Mouse (Mus musculus) adrenal gland, adult 2 months (tissue): ENCODE results near the gene Hsd17b3. TPM values are rescaled to one million over a fixed set of nuclear protein-coding genes. Genes with fewer than 3 reads are reported as not detected.

Experiments used
- DNase-seq: peaks from one replicate; pipeline ENCODE4 v3.0.0; 2021
- long read RNA-seq: library from polyadenylated mRNA; stranded (forward); transcript quantifications from one replicate; pipeline ENCODE4 v2.0.0, GENCODE M21; 2021
- polyA plus RNA-seq: library from polyadenylated mRNA; depleted of rRNA; stranded (reverse); fragments of >200 nt; gene quantifications from 2 replicates; pipeline ENCODE4 v1.2.3, GENCODE M21; 2012; rRNA removed
- total RNA-seq, 2 experiments: library from RNA; stranded (reverse); gene quantifications; 2 replicates each; pipeline ENCODE4 v1.2.3; 2021

Hsd17b3 gene
- total RNA-seq (1 to 10 TPM in 1 of 2 experiments, under 1 TPM in 1; 0.63 to 2.0 TPM), polyA plus RNA-seq (not detected in 2 replicates)
- long read RNA-seq, partial matches to known transcripts = 0 of 1 reads
- long read RNA-seq, other reads (novel, unspliced or antisense) = 1 of 1 reads

- DNase-seq = no peak
Measured at GRCm38 (mm10) chr13:64089130-64089529, at the start of gene Hsd17b3. Gene Hsd17b3 (minus strand): TSS chr13:64089230.

- peak; percentile 80 for DNase-seq
Measured at GRCm38 (mm10) chr13:64129616-64130375, 40.8 kb upstream of the Hsd17b3 start.

DNA sequence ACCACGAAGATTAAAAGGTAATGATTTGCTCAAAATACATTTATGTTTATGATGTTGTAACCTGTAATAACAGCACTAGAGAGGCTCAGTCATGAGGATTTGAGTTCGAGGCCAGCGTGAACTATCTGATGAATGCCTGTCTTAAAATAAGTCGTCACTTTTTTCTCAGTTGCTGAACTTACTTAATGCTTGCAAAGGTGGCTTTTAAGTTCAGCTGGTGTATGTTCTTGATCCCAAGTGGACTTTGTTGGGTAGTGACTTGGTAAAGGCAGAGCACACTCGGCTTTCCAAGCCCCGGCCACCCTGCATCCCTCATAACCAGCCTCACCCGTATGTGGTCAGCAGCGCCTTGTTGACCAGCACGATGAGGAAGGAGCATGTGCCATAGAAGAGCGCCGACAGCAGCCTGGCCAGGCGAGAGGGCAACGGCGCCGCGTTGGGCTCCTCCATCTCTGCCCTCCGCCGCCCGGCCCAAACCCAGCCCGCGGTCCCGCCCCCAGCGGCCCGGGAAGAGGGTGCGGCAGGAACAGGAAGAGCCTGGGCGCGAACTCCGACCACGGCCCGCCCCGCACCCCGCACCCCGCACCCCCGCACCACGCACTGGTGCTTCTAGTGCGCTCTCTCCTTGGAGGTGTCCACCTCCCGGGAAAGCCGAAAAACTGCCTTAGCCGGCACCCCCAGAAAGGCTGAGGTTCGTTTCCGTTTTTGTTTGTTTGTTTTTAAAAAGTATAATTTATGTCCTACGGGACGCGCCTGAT is 40.0 kb upstream of the Hsd17b3 start, which contains the start of gene Slc35d2:
Gene Slc35d2 (minus strand): TSS at position 511 of the 758 bp plus-strand sequence.
- DNase-seq = peak; percentile 88

- DNase-seq = no peak
Measured at GRCm38 (mm10) chr13:64126316-64126715, 37.3 kb upstream of the Hsd17b3 start.

GRCm38 (mm10) chr13:64124886-64125285 is 35.9 kb upstream of the Hsd17b3 start:
- no peak for DNase-seq

DNA sequence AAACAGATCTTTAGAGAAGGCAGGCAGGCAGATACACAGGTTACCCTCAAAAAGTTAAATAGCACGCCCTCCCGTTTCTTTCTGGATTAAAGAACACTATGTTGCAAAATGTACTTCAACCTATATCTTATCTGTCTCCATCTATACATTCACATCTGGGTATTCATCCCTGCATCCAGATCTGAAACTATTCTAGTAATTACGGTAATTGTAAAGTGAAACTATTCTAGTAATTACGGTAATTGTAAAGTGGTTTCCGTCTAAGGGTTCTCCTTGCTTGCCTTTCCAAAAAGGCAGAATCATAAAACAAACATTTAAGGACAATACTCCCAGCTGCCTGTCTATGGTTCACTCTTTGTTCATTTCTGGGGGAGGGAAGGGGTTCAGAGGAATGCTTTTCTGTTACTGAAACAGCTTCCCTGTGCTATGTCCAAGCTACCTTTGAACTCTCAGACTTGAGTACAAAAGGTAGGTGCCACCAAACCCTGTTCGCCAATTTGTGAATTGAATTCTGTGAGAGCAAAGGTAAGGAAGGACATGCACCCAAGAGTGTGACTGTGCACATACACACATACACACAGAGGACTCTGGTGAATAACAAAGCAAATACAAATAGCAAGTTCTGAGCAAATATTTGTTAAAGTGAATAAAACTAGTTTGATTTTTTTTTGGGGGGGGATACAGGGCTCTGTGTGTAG is 34.6 kb upstream of the Hsd17b3 start:
- no peak for DNase-seq

DNA sequence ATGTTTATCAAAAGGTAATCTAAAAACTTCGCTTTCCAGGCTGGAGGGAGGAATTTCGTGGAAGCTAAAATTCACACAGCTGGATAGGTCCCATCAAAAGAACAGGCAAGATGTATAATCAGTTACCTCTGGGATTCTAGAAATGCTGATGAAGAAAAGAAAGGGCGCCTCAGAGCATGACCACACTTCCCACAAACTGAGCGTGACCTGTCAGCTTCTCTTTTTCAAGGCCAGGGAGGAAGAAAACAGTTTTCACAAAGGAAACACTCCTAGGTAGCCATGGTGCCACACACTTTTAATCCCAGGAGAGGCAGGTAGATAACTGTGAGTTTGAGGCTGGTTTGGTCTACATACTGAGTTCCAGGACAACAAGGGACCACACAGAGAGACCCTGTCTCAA is 31.7 kb upstream of the Hsd17b3 start:
- no peak for DNase-seq

- DNase-seq = no peak
Measured at GRCm38 (mm10) chr13:64117442-64117841, 28.4 kb upstream of the Hsd17b3 start.

DNA sequence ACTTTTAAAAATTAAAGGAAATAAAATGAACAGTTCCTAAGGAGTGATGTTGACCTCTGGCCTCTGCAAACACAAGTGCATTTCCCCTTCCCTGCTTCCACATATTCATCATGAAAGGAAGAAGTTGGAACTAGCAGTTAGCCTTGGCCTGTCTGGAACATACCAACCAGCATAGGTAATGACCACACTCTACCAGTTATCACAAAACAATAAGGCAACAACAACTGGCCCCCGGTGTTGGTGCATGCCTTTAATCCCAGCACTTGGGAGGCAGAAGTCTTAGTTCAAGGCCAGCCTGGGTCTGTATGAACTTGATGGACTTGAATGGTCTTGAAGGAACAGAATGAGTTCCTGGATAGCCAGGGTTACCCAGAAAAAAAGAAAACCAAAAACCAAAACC is 21.4 kb upstream of the Hsd17b3 start:
- no peak for DNase-seq

- no peak for DNase-seq
Measured at GRCm38 (mm10) chr13:64108381-64108850, 19.4 kb upstream of the Hsd17b3 start.

GRCm38 (mm10) chr13:64107535-64107934 is 18.5 kb upstream of the Hsd17b3 start:
- no peak for DNase-seq

- no peak for DNase-seq
Measured at GRCm38 (mm10) chr13:64107105-64107504, 18.1 kb upstream of the Hsd17b3 start.

GRCm38 (mm10) chr13:64105690-64106089 is 16.7 kb upstream of the Hsd17b3 start:
- peak; percentile 52 for DNase-seq

DNA sequence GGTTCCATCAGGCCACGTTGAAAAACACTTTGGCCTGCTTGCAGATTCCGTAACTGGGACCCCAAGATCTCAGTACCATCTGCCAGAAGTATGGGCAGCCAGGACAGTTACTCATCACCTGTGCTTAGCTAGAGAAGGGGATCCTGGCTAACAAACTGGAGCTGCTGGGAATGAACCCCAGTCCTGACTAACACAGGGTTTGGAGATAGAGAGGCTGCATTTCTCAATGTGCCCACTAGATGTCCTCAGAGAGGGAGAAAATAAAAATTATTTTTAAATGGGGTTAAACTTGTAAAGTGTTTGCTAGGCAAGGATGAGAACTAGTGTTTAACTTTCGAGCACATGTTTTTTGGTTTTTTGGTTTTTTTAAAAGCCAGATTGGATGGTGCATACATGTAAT is 11.2 kb upstream of the Hsd17b3 start:
- peak; percentile 32 for DNase-seq

DNA sequence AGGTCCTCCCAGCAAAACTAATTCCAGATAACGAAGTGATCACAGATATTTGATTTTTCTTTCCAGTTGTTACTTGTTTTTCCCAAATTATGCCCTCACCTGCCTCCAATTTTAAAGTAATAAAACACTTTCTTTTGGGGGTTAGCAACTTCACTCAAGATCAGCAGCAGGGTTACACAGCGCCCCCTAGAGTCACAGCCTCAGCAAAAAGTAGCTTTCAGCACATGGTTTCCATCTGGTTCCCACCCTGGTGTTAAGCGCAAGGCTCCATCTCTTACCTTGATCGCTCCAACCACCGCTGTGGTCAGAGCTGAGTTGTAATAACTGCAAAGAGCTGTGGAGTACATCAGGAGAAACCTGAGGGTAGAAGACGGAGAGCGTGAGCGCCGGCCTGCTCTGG is 10.0 kb upstream of the Hsd17b3 start:
- no peak for DNase-seq

GRCm38 (mm10) chr13:64093341-64093740 is 4.3 kb upstream of the Hsd17b3 start:
- DNase-seq = peak; percentile 80

DNA sequence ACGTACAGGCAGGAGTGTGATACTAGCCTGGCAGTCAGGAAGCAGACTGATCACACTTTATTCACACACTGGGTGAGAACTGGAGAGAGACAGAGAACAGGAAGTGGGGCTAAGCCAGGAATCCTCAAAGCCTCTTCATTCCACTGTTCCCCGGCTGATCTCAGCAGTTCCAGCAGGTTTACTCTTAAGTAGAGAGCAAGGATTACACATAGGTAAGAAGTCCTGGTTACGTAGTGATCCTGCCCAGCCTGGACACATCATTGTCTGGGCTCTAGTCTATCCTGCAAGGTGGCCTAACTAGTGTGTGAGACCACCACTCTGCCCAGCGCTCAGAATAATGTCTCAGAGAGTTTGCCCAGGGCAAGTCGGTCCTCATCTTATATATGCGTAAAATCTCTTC is 3.7 kb upstream of the Hsd17b3 start:
- DNase-seq = no peak

- DNase-seq = no peak
Measured at GRCm38 (mm10) chr13:64092141-64092540, 3.1 kb upstream of the Hsd17b3 start.

GRCm38 (mm10) chr13:64091006-64091405 is 2.0 kb upstream of the Hsd17b3 start:
- DNase-seq = no peak

DNA sequence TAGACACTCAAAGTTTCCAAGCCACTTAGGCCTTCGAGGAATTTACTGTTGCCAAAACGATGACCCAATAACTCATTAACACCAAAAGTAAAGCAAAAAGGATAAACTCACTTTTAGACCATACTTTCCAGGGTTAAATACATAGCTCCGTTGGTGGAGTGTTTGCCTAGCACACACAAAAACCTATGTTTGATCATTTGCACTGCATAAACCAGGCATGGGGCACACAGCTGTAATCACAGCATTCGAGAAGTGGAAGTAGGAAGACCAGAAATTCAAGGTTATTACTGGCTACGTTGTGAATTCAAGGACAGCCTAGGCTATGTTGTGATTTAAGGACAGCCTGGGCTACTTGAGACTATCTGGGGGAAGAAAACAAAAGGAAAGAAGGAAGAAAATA is 1.2 kb upstream of the Hsd17b3 start:
- no peak for DNase-seq

DNA sequence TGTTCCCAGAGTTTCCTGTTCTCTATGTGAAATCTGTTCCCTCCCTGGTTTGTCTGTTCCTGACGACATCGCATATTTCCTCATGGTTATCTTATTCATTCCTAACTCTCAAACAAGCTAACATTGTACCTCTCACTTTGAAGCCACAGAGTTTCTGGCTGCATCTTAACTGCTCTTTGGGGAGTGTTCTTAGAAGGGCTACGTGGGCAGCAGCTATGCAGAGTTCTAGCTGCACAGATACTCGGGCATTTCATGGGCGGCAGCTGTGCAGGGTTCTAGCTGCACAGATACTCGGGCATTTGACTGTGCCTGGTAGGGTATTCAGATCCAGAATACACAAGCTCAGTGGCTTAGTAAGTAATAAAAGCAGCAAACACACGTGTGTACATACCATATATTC is 973 bp downstream of the Hsd17b3 start:
- DNase-seq = no peak

DNA sequence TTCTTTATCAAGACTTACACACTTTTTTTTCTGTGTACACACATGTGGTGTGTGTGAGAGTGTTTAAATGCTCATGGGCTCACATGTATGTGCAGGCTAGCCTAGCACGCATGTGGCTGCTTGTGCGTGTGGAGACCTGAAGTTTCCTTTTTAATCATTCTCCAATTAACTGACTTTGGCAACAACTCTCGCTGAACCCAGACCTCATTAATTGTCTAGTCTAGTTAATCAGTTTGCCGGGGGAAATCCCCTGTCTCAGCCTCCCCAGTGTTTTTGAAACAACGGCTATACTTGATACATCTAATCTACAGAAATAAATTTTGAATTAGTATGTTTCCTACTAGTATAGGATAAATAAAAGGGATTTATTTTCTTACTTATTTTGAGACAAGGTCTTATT is 3.0 kb downstream of the Hsd17b3 start:
- no peak for DNase-seq
